Mouse (Mus musculus) gastrocnemius, adult 2 months (tissue): ENCODE results near the gene Eya2. TPM values are rescaled to one million over a fixed set of nuclear protein-coding genes. Genes with fewer than 3 reads are reported as not detected.

Experiments
- DNase-seq: peaks from one replicate; pipeline ENCODE4 v3.0.0; 2022
- H3K27ac ChIP-seq: fragments of 200-600 bp; 2 replicates; pipeline ENCODE4 v1.8.1; 2022; ENCODE audit warnings: mild to moderate bottlenecking
- H3K4me3 ChIP-seq: fragments of 200-600 bp; 2 replicates; pipeline ENCODE4 v1.8.1; 2022; ENCODE audit warnings: mild to moderate bottlenecking, moderate library complexity
- CTCF ChIP-seq: fragments of 200-600 bp; IDR thresholded peaks from 2 replicates; pipeline ENCODE4 v1.8.1; 2022; ENCODE audit warnings: antibody characterized with exemption, mild to moderate bottlenecking, moderate library complexity
- intact Hi-C: fragments of 180-260 bp; cut with DNase I; formaldehyde crosslinking; loops from one replicate; pipeline ENCODE4 v1.15.1; 2025
- total RNA-seq, 2 experiments: library from RNA; stranded (reverse); gene quantifications; 2 replicates each; pipeline ENCODE4 v1.2.3; 2021

Eya2 gene
- total RNA-seq, 2 experiments from 2014 or later = 3.0 to 5.8 TPM

DNA sequence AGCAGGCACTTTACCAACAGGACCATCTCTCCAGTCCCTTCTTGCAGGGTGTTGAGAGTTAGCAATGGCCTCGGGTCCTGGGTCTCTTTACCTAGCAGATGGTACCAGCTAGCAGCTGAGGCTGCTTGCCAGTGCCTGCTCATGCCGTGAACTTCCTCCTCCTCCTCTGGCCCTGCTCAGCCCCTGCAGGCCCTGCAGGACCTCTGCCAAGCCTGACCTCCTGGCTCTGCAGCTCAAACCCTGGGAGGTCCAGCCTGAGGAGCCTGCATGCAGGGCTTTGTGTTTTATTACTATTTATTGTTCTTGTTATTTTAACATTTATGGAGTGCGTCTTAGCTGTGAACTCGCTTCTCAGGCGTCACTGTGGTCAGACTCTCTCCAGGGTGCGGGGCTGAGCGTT is 39.6 kb downstream of the Eya2 start:
- intact Hi-C loops = no loop called here
- no peak for TF ChIP-seq CTCF
- Histone ChIP-seq H3K27ac (no peak overlapping the region), H3K4me3 (no peak overlapping the region)
- peak; percentile 50 for DNase-seq

DNA sequence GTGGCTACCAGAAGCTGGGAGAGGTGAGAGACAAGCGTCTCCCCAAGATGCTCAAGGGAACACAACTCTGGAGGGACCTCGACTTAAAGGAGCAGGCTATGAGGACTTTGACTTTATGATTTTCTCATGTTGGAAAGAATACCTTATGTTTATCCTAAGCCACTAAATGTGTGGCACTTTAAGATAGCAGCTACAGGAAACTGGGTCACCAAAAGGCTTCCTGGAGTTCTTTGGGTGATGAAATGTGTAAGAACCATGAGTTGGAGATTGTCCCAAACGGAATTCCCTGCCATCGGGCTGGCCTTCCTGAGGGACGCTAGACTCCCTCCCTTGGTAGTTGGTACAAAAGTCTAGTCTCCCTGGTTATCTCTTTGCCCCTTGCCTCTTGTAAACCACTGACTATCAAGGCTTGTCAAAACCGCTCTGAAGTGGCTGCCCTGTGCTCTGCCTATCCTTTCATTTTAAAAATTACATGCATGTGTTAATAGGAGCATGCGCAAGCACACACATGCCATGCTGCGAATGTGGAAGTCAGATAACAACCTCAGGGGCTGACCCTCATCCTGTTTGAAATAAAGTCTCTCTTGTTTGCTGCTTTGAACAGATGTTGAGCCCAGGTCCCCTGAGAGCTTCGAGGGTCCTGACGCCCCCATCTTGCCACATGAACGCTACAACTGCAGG is 44.4 kb downstream of the Eya2 start:
- TF ChIP-seq CTCF = no peak
- H3K27ac ChIP-seq = no peak overlapping the region
- intact Hi-C loops = no loop called here
- no peak for DNase-seq
- no peak overlapping the region for H3K4me3 ChIP-seq

DNA sequence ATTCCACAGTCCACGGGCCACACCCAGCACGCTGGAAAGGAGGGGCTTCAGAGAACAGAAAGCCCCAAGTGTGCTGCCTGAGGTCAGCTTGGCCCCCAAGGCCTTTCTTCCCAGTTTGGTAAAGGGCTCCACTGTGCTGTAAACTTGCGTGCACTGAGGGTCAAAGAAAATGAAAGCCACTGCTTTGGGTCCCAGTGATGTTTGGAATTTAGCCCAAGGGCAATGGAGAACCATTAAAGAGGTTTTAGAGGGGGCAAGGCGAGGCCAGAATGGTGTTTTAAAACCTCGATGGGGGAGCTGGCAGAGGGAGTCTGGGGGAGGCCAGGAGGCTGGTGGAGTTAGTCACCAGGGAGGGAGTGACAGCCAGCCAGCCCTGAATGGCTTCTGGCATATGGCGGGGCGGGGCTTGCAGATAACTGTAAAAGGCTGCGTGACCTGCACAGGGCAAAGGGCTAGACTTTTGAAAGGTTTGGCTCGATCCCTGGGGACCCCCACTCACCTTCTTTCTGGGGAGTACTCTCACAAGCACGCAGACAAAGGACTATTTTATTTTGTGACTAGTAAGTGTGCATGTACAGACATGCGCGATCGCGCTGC is 47.2 kb downstream of the Eya2 start:
- no peak overlapping the region for H3K4me3 ChIP-seq
- no peak overlapping the region for H3K27ac ChIP-seq
- TF ChIP-seq CTCF = no peak
- DNase-seq = no peak
- intact Hi-C loops = no loop called here

DNA sequence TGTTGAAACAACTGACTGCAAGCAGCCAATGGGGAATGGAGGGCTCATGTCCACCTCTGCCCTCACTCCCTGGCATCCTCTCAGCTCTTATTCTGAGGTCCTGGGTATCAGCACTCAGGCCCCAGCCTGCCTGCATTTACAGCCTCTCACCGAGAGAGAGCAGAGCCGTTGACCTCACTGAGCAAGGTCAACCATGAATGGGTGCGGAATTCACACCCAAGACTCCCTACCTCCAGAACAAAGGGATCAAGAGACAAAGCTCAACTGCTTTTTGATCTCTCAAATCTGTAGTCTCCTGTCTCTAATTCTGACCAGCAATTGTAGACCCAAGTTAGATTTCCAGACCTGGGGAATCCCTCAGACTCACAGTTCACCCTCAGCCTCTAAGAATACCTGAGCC is 48.8 kb downstream of the Eya2 start:
- intact Hi-C loops = no loop called here
- no peak overlapping the region for H3K27ac ChIP-seq
- DNase-seq = no peak
- H3K4me3 ChIP-seq = no peak overlapping the region
- TF ChIP-seq CTCF = no peak

DNA sequence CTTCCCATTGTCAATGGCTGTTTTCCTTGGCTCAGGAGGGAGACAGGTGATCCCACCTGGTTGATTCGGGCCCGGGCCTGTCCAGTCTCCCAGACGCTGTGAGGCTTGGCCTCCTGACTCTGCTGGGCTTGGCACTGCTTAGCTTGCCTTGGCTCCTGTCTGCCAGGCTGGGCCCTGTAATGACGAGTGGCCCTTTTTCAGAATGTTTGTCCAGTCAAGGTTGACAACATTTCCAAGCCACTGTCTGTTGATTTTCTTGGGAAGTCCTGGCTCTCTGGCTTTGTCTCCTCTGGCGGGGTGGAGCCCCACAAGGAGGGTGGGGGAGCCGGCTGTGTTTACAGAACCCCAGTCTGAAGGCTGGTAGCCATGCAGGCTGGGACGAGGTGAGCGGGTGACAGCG is 49.2 kb downstream of the Eya2 start:
- H3K4me3 ChIP-seq = no peak overlapping the region
- H3K27ac ChIP-seq = no peak overlapping the region
- TF ChIP-seq CTCF = no peak
- intact Hi-C loops = no loop called here
- no peak for DNase-seq

DNA sequence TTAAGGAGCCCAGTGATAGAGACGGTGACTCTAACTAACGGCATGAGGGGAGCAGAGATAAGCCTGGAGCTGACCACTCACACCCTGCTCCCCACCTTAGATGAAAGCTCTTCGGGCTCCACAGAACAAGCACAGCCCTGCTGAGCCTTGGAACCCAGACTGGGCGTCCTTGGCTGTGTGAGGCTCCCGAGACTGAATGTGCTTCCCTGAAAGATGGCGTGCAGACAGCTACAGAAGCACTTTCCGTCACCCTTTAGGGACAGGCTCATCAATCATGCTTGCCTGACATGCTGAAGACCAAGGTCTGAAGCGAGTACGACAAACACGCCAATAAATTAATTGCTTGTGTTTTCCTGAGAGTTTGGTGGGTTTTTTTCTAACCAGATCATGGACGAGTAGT is 56.2 kb downstream of the Eya2 start:
- H3K27ac ChIP-seq = no peak overlapping the region
- no peak for TF ChIP-seq CTCF
- intact Hi-C loops = no loop called here

DNA sequence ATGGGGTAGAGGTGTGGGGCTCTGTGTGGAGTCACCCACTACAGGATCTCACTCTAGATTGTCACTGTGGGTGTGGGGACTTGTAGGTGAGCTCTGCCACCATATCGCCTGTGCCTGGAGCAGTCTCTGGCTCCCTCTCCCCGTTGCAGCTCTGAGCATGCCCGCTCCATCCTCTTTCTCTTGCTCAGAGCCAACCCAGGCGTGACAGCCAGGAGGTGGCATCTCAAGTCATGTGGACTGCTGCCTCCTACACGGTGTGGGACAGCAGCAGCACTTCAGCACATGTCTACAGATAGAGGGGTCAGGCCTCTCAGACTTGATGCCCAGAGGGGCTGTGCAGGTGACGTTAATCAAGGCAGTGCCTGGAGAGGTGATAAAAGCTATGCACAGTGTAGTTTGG is 57.4 kb downstream of the Eya2 start:
- Histone ChIP-seq H3K27ac (no peak overlapping the region), H3K4me3 (no peak overlapping the region)
- no peak for DNase-seq
- TF ChIP-seq CTCF = no peak
- intact Hi-C loops = no loop called here

More for the DNA sequence above, 56.2 kb downstream of the Eya2 start:
- H3K4me3 ChIP-seq = no peak overlapping the region
- no peak for DNase-seq

DNA sequence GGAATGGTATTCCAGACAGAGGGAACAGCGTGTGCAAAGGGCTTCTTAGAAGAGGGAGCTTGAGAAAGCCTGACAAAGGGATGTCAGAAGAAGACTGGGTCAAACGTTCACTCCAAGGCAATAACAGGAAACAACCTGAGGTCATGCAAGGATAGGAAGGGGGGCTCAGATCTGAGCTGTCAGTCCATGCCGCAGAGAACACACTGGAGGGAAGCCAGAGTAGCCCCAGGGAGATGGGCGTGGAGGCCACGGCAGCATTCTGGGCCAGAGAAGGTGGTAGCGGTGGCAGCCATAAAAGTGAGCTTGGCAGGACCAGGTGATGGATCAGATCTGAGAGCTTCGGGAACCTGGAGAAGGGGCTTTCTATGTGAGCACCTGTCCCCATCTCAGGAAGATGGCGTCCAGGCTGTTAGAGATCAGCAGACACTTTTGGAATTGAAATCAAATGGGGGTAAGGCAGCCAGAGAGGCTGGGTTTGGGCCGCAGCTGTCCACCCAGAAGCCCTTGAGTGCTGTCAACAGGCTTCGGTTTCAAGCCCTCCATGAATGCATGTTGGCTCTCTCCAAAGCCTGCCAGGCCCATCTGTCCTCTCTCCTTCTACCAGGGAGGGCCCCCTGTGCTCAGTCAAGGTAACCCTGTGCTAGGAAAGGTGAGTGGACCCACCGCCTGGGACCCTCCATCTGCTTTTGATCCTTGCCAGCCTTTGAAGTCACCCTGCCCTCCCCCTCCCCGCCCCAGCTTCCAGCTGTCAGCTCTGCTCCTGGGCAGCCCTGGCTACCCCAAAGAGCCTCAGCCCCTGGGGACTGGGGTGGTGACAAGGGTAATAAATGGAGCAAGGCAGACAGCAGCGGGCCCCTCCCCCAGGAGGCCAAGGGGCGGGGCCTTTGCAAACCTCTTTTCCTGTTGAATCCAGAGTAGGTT is 58.4 kb downstream of the Eya2 start:
- no peak for TF ChIP-seq CTCF
- peak overlapping the region; percentile 35 for H3K4me3 ChIP-seq
- intact Hi-C loops = no loop called here
- no peak overlapping the region; the same call in 1 of the 2 replicates for H3K27ac ChIP-seq
- DNase-seq = peak; percentile 81

DNA sequence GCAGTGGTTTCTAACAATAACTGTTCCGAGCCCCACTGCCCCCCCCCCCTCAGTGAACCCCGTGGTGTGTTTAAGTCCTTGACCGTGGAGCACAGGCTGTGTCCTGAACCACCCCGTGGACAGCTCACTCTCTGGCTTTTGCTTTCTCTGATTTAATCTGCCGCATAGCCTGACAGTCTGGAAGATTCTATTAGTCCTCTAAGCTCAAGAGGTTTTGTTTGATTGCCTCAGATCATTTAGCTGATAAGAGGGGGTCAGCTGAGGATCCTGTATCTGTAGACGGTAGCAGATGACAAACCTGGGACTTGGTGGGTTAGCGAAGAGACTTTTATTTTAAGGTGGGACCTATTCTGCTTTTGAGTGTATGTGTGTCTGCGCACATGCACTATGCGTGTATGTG is 59.3 kb downstream of the Eya2 start:
- DNase-seq = no peak
- intact Hi-C loops = no loop called here
- H3K27ac ChIP-seq = no peak overlapping the region
- no peak overlapping the region for H3K4me3 ChIP-seq
- no peak for TF ChIP-seq CTCF

DNA sequence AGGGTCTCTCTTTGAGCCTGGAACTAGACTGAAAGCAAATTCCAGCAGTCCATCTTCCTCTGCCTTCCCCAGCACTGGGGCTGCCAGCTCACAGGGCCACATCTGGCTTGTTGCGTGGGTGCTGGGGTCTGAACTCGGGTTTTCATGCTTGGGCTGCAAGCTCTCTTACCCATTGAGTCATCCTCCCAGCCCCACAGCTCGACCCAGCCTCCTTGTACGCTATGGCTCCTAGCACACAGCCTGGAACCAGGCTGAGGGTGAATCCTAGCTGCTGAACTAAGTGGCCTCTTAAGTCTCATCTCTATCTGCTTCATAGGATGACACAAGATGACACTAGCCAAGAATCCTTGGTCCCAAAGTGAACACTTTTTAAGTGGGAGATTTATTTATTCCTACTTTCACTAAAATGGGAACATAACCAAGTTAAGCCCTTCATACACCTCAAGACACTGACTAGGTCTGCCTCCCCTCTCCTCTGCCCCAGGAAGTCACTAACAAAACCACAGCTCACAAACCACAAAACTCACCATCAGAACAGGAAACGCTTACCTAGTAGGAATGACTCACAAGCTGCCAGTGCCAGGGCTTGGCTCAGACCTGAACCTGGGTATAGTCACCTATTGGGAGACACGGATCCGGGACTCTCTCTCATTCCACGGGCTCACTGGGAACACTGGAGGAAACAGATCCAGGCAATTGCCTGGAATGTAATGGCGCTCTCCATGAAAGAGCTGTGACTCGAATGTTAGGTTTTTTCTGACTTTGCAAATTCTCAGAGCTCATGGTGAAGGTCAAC is 60.1 kb downstream of the Eya2 start:
- TF ChIP-seq CTCF = no peak
- DNase-seq = no peak
- Histone ChIP-seq H3K4me3 (no peak overlapping the region), H3K27ac (no peak overlapping the region)
- intact Hi-C loops = no loop called here

DNA sequence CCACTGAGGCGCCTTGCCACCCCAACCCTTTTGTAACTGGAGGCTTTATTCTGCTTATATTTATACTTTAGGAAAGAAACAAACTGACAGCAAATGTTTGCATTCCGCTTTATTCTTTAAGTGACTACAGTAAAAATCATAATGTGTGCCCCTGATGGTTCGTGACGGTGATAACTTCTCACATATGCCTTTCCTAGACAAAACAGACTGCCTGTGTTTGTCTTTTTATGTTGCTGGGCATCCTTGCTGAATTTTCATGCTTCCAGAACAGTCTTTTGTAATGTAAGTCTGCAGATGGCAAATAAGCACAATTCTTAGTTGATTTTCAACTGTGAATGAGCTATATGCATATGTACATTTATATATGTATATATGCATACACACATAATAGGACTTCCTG is 61.7 kb downstream of the Eya2 start:
- Histone ChIP-seq H3K27ac (no peak overlapping the region), H3K4me3 (no peak overlapping the region)
- intact Hi-C loops = no loop called here
- no peak for TF ChIP-seq CTCF
- DNase-seq = no peak

DNA sequence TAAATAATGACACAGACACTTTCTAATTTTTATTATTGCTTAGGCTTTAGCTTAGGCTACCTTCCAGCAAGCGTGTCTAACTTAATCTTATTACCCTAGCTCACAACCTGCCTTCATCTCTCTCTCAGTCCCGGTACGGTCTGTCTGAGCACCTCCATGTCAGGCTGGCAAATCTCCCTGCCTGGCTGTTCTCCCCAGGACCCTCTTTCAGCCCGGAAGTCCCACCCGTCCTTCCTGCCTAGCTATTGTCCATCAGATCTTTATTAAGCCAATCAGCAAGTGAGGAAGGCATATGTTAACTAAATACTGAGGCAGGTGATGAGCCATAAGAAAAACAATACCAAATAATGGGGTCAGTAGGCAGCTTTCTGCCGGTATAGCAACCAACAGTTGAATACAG is 62.1 kb downstream of the Eya2 start:
- no peak overlapping the region for H3K27ac ChIP-seq
- no peak for DNase-seq
- no peak for TF ChIP-seq CTCF
- intact Hi-C loops = no loop called here
- H3K4me3 ChIP-seq = no peak overlapping the region
